Mouse (Mus musculus) heart, adult 2 months (tissue): ENCODE measurements around the gene Clybl.

Experiments
- CTCF ChIP-seq: fragments of 200-600 bp; IDR thresholded peaks from 2 replicates; pipeline ENCODE4 v1.8.1; 2022; ENCODE audit warnings: antibody characterized with exemption, mild to moderate bottlenecking, moderate library complexity
- EP300 ChIP-seq: fragments of 200-500 bp; IDR thresholded peaks from 2 replicates; pipeline ENCODE4 v1.6.1; 2011; ENCODE audit warnings: low read depth, low read length, control low read depth; ENCODE audit not compliant: insufficient read depth
- POLR2A ChIP-seq: fragments of 200-500 bp; IDR thresholded peaks from 2 replicates; pipeline ENCODE4 v1.6.1; 2011; ENCODE audit warnings: mild to moderate bottlenecking, low read depth, low read length, control low read depth; ENCODE audit not compliant: insufficient read depth

DNA sequence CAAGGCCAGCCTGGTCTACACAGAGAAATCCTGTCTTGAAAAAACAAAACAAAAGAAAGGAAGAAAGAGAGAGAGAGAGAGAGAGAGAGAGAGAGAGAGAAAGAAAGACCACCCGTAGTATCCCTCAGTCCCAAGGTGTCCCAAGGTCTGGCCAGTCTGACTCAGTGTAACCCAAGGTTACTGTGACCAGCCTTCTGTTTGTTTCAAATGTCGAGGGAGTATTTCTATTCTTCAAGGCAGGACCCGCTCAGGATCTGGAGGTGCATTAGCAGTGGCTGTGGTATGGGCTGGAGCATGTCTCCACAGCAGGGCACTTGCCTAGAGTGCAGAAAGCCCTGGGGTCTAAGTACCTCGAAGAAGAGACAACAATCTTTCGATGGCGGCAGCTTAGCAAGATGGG is 15.3 kb downstream of the Clybl start:
- TF ChIP-seq EP300 (no peak), POLR2A (no peak), CTCF (no peak)
